Mouse (Mus musculus): ENCODE results near the gene Disp3.

Disp3 gene

GRCm38 (mm10) chr4:148306406-148307083, 18.8 kb upstream of the Disp3 start:
- Histone ChIP-seq H3K4me3 (replicated peaks; ENCODE audit: low read length) (no peak overlapping the region), H3K36me3 (ENCODE audit: insufficient read depth, low read length) (no peaks in the 10 kb centered on the region), H3K9me3 (ENCODE audit: low read length) (no peaks in the 10 kb centered on the region), H3K27me3 (ENCODE audit: insufficient read depth, low read length) (peaks cover 3% of the 10 kb centered on the region; the same call in 1 of the 2 replicates), H3K4me1 (replicated peaks; ENCODE audit: low read depth, low read length) (peaks cover 6% of the 10 kb centered on the region; the same call in 1 of the 2 replicates)
- no peak for TF ChIP-seq POU5F1 (IDR thresholded peaks at IDR 0.05; ENCODE audit: borderline replicate concordance, low read length)
- TF ChIP-seq CTCF (conservative IDR thresholded peaks at IDR 0.05; ENCODE audit: low read length): no peak
- TF ChIP-seq NANOG (IDR thresholded peaks at IDR 0.05; ENCODE audit: borderline replicate concordance, low read length): no peak

DNA sequence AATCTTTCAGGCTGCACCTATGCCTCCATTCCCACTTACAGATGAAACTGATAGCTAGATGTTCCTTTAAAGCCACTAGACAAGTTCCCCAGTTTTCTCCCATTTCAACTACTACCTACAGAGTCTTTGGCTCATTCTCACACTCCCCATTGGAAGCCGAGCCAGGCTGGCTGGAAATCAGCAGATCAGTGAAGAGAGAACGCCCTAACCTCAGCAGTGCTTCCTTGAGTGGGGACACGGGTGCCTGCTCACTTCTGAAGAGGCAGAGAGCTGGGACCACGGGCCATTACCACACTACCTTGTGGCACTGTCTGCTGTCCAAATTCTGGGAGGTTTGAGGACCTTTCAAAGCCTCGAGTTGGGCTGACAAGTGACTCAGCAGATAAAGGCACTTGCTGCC, 11.0 kb upstream of the Disp3 start:
- no peaks in the 10 kb centered on the region for H3K9me3 ChIP-seq (ENCODE audit: low read length)
- peaks cover 4% of the 10 kb centered on the region; the same call in 1 of the 2 replicates for H3K4me1 ChIP-seq (replicated peaks; ENCODE audit: low read depth, low read length)
- no peak overlapping the region for H3K4me3 ChIP-seq (replicated peaks; ENCODE audit: low read length)
- TF ChIP-seq CTCF (conservative IDR thresholded peaks at IDR 0.05; ENCODE audit: low read length): no peak
- no peak for TF ChIP-seq NANOG (IDR thresholded peaks at IDR 0.05; ENCODE audit: borderline replicate concordance, low read length)
- TF ChIP-seq POU5F1 (IDR thresholded peaks at IDR 0.05; ENCODE audit: borderline replicate concordance, low read length): no peak
- no peaks in the 10 kb centered on the region for H3K36me3 ChIP-seq (ENCODE audit: insufficient read depth, low read length)
- peaks cover 12% of the 10 kb centered on the region for H3K27me3 ChIP-seq (ENCODE audit: insufficient read depth, low read length)

DNA sequence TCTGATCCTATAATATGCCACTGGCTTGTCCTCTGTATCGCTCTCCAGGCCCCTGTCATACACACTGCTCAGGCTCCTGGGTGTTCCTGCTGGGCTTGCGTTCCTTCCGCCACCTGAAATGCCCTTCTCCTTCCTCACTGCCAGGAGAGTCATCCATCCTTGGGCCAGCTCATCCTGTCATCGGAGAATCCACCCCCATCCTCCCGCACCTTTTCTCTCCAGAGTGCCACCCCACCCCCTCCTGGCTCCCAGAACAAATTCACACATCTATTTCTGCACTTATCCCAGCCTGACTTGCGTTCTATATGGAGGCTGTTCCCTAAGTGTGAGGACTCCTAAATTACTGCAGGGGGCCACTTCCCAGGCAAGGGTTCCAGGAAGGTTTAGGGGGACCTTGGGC, 9.9 kb upstream of the Disp3 start:
- H3K27me3 ChIP-seq (ENCODE audit: insufficient read depth, low read length): peaks cover 12% of the 10 kb centered on the region
- TF ChIP-seq CTCF (conservative IDR thresholded peaks at IDR 0.05; ENCODE audit: low read length): no peak
- H3K4me3 ChIP-seq (replicated peaks; ENCODE audit: low read length): no peak overlapping the region
- H3K36me3 ChIP-seq (ENCODE audit: insufficient read depth, low read length): no peaks in the 10 kb centered on the region
- H3K4me1 ChIP-seq (replicated peaks; ENCODE audit: low read depth, low read length): no peaks in the 10 kb centered on the region
- H3K9me3 ChIP-seq (ENCODE audit: low read length): no peaks in the 10 kb centered on the region

- no peaks in the 10 kb centered on the region for H3K9me3 ChIP-seq (ENCODE audit: low read length)
- H3K27me3 ChIP-seq (ENCODE audit: insufficient read depth, low read length): peaks cover 27% of the 10 kb centered on the region
- no peak for TF ChIP-seq CTCF (conservative IDR thresholded peaks at IDR 0.05; ENCODE audit: low read length)
- TF ChIP-seq POU5F1 (IDR thresholded peaks at IDR 0.05; ENCODE audit: borderline replicate concordance, low read length): no peak
- TF ChIP-seq NANOG (IDR thresholded peaks at IDR 0.05; ENCODE audit: borderline replicate concordance, low read length): no peak
- no peak overlapping the region for H3K4me3 ChIP-seq (replicated peaks; ENCODE audit: low read length)
- no peaks in the 10 kb centered on the region for H3K36me3 ChIP-seq (ENCODE audit: insufficient read depth, low read length)
- H3K4me1 ChIP-seq (replicated peaks; ENCODE audit: low read depth, low read length): peaks cover 2% of the 10 kb centered on the region; the same call in 1 of the 2 replicates
Observed at GRCm38 (mm10) chr4:148293319-148293718, 5.6 kb upstream of the Disp3 start.

DNA sequence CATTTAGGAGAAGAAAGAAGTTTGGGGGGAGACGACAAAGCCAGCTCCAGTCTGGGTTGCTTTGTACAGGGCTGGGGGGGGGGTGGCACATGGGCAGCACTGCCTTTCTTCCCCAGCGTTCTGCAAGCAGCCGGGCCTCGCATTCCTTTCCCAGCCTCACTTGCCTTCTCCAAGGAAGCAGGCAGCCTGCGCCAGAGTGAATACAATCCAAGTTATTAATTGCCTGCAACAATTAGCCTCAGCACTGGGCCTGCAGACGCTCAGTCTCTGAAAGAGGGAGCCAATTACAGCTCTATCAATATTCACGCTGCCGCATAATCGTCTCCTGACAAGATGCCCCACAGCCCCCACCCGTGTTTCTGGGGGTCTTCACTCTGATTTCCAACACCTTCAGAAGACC, 4.1 kb upstream of the Disp3 start:
- H3K4me1 ChIP-seq (replicated peaks; ENCODE audit: low read depth, low read length): peaks cover 11% of the 10 kb centered on the region
- TF ChIP-seq NANOG (IDR thresholded peaks at IDR 0.05; ENCODE audit: borderline replicate concordance, low read length) (no peak), POU5F1 (IDR thresholded peaks at IDR 0.05; ENCODE audit: borderline replicate concordance, low read length) (no peak), CTCF (conservative IDR thresholded peaks at IDR 0.05; ENCODE audit: low read length) (no peak)
- no peak overlapping the region for H3K4me3 ChIP-seq (replicated peaks; ENCODE audit: low read length)
- no peaks in the 10 kb centered on the region for H3K36me3 ChIP-seq (ENCODE audit: insufficient read depth, low read length)
- H3K9me3 ChIP-seq (ENCODE audit: low read length): no peaks in the 10 kb centered on the region
- peaks cover 34% of the 10 kb centered on the region for H3K27me3 ChIP-seq (ENCODE audit: insufficient read depth, low read length)

- no peak overlapping the region for H3K4me3 ChIP-seq (replicated peaks; ENCODE audit: low read length)
- H3K27me3 ChIP-seq (ENCODE audit: insufficient read depth, low read length): peaks cover 41% of the 10 kb centered on the region
- TF ChIP-seq NANOG (IDR thresholded peaks at IDR 0.05; ENCODE audit: borderline replicate concordance, low read length): no peak
- TF ChIP-seq POU5F1 (IDR thresholded peaks at IDR 0.05; ENCODE audit: borderline replicate concordance, low read length): no peak
- TF ChIP-seq CTCF (conservative IDR thresholded peaks at IDR 0.05; ENCODE audit: low read length): no peak
- no peaks in the 10 kb centered on the region for H3K36me3 ChIP-seq (ENCODE audit: insufficient read depth, low read length)
- no peaks in the 10 kb centered on the region for H3K9me3 ChIP-seq (ENCODE audit: low read length)
- H3K4me1 ChIP-seq (replicated peaks; ENCODE audit: low read depth, low read length): peaks cover 16% of the 10 kb centered on the region
Observed at GRCm38 (mm10) chr4:148291080-148291479, 3.3 kb upstream of the Disp3 start.

GRCm38 (mm10) chr4:148288055-148288549, 337 bp upstream of the Disp3 start:
- Histone ChIP-seq H3K9me3 (ENCODE audit: low read length) (no peaks in the 10 kb centered on the region), H3K36me3 (ENCODE audit: insufficient read depth, low read length) (no peaks in the 10 kb centered on the region), H3K4me3 (replicated peaks; ENCODE audit: low read length) (peak overlapping the region; percentile 86), H3K27me3 (ENCODE audit: insufficient read depth, low read length) (peaks cover 60% of the 10 kb centered on the region), H3K4me1 (replicated peaks; ENCODE audit: low read depth, low read length) (peaks cover 16% of the 10 kb centered on the region)
- TF ChIP-seq POU5F1 (IDR thresholded peaks at IDR 0.05; ENCODE audit: borderline replicate concordance, low read length) (no peak), CTCF (conservative IDR thresholded peaks at IDR 0.05; ENCODE audit: low read length) (peak; percentile 61)

DNA sequence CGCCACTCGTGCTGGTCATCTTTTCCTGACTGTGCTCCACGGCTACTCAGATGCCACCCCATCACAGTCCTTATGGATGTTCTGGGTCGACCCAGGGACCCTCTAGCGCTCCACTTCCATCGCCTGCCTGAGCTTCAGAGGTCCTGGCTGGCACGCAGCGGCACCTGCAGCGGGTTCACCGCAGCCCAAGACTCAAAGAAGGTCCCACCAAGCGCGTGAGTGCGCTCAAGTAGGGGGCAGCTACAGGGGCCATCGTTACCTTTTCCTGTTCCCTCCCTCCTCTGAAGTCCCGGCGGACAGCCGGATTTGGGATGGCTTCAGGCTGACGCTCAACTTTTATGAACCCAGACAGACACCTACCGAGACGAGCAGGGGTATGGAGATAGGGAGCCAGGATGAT, 724 bp downstream of the Disp3 start:
- Histone ChIP-seq H3K9me3 (ENCODE audit: low read length) (no peaks in the 10 kb centered on the region), H3K4me1 (replicated peaks; ENCODE audit: low read depth, low read length) (peaks cover 16% of the 10 kb centered on the region), H3K36me3 (ENCODE audit: insufficient read depth, low read length) (no peaks in the 10 kb centered on the region), H3K4me3 (replicated peaks; ENCODE audit: low read length) (peak overlapping the region; percentile 86), H3K27me3 (ENCODE audit: insufficient read depth, low read length) (peaks cover 68% of the 10 kb centered on the region)
- TF ChIP-seq CTCF (conservative IDR thresholded peaks at IDR 0.05; ENCODE audit: low read length) (no peak), NANOG (IDR thresholded peaks at IDR 0.05; ENCODE audit: borderline replicate concordance, low read length) (no peak), POU5F1 (IDR thresholded peaks at IDR 0.05; ENCODE audit: borderline replicate concordance, low read length) (no peak)
